Mouse (Mus musculus) R1 (cell line): ENCODE measurements at regions not wholly inside any gene's neighbourhood (a gene's known extent, or its start where the extent isn't known, plus 50 kb on each side); places are given as distances from the start of the nearest gene placed in this dataset.

Experiments
- DNase-seq: peaks from one replicate; pipeline ENCODE4 v3.0.0-alpha.2; 2018; ENCODE audit warnings: low read depth, low spot score

- DNase-seq: no peak
Measured at GRCm38 (mm10) chr14:107978141-107978540, 935.8 kb downstream of the Slitrk1 start.

- DNase-seq: no peak
Measured at GRCm38 (mm10) chr14:107952076-107952475, 961.9 kb downstream of the Slitrk1 start.

GRCm38 (mm10) chr14:107903717-107904116 lies 1010.2 kb downstream of the Slitrk1 start:
- DNase-seq: no peak

- DNase-seq: no peak
Measured at GRCm38 (mm10) chr14:107901823-107902222, 1012.1 kb downstream of the Slitrk1 start.

GRCm38 (mm10) chr14:107860895-107861294 lies 1053.1 kb downstream of the Slitrk1 start:
- no peak for DNase-seq

GRCm38 (mm10) chr14:107849688-107850087 lies 1064.3 kb downstream of the Slitrk1 start:
- DNase-seq: peak; percentile 40

- no peak for DNase-seq
Measured at GRCm38 (mm10) chr14:107845289-107846215, 1068.4 kb downstream of the Slitrk1 start.

- no peak for DNase-seq
Measured at GRCm38 (mm10) chr14:107844533-107844932, 1069.4 kb downstream of the Slitrk1 start.

- no peak for DNase-seq
Measured at GRCm38 (mm10) chr14:107832976-107833375, 1081.0 kb downstream of the Slitrk1 start.

- no peak for DNase-seq
Measured at GRCm38 (mm10) chr14:107785242-107785641, 1128.7 kb downstream of the Slitrk1 start.
